Mouse (Mus musculus) olfactory bulb, adult 2 months (tissue): ENCODE data around the gene Tapt1.

Experiments
- CTCF ChIP-seq: fragments of 200-500 bp; IDR thresholded peaks from 2 replicates; pipeline ENCODE4 v1.5.1; 2012; ENCODE audit warnings: low read depth, mild to moderate bottlenecking, low read length, moderate library complexity; ENCODE audit not compliant: insufficient read depth
- POLR2A ChIP-seq: fragments of 200-500 bp; IDR thresholded peaks from 2 replicates; pipeline ENCODE4 v1.6.1; 2012; ENCODE audit warnings: mild to moderate bottlenecking, low read depth, low read length, moderate library complexity; ENCODE audit not compliant: insufficient read depth

DNA sequence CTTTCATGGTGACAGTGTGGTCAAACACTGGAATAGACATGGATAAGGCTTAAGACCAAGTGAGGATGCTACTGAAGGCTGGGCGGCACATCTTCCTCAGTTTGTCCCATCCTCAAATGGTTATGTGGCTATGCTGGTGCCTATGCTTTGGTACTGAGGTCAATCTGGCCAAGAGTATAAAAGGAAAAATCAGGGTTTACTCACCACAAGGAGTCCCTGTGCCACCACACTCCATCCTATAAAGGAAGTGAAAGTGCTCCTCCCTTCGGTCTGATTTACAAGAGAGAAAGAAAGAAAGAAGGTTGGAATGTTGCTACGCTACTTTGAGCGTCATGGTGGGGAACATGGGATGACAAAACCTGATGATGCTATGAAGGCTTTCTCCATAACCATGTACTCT lies 27.3 kb downstream of the Tapt1 start:
- TF ChIP-seq CTCF, result no peak
- TF ChIP-seq POLR2A, result no peak
